Mouse (Mus musculus) kidney, postnatal 36 days (tissue): Measurements from ENCODE around the gene Ctnnd2.
"Not testable (repeated sequence)": the region's sequence is repeated elsewhere in the genome, so short reads cannot be mapped to it uniquely, and the experiment has no call there.

Experiments used
- DNase-seq, 2 experiments: peaks; one replicate each; pipeline ENCODE4 v3.0.0; 2021 to 2022; ENCODE audit warnings: mixed read lengths in 2 of 2

The Ctnnd2 gene

GRCm38 (mm10) chr15:30172391-30173281 is at the start of gene Ctnnd2:
Gene Ctnnd2 (plus strand): TSS chr15:30172593.
- DNase-seq, result peak; percentile 1 to 54

DNA sequence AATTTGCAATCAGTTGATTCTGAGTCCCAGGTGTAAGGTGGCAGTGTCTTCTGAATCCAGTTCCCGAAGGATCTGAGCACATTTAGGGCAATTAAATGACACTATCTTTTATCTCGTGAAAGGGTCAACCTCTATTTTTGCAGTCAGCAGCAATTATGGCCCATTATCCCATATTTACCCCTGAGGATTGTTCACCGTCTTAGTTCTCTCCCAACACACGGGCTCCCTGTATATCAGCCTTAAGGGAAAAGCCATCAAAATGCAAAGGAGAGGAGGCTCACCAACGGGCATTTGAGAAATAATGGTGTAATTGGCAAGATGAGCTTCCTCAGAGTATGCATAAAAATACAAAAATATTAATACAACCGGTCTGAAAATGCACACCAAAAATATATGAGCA is 41.7 kb upstream of the Ctnnd2 start:
- DNase-seq, result no peak

- DNase-seq, result not testable (repeated sequence)
These were observed 32.8 kb upstream of the Ctnnd2 start for GRCm38 (mm10) chr15:30139626-30140025.

- no peak for DNase-seq
These were observed 27.0 kb upstream of the Ctnnd2 start for GRCm38 (mm10) chr15:30145413-30145812.

DNA sequence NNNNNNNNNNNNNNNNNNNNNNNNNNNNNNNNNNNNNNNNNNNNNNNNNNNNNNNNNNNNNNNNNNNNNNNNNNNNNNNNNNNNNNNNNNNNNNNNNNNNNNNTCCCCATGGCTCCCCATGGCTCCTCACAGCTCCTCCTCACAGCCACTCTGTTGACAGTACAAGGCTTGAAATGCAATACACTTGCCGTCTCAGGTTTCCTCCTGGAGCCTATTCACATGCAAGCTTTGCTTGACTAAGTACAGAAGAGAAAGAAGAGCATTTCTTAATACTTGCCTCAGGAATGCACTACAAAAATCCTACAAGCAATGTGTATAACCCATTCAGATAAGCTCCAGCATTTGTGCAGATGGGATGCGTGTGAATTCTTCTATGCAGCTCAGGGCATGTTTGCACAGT is 20.2 kb upstream of the Ctnnd2 start:
- DNase-seq, result no peak

DNA sequence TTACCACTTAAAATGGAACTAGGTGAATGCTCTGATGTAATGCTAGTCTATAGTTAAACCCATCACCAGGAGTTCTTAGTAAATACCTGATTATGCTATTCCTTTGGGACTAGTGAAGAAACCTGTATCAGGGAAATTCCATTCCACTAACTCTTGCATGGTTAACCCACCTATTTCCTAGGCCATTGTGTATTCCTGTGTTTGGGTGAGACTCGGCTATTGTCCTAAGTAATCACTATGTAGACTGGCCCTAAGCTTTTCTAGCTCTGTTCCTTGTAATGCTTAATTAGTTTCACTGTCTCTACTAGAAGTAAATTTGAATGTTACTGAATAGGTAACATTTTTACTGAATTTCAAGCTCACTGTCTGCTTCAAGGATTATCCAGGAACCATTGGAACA is 14.4 kb upstream of the Ctnnd2 start:
- no peak for DNase-seq

DNA sequence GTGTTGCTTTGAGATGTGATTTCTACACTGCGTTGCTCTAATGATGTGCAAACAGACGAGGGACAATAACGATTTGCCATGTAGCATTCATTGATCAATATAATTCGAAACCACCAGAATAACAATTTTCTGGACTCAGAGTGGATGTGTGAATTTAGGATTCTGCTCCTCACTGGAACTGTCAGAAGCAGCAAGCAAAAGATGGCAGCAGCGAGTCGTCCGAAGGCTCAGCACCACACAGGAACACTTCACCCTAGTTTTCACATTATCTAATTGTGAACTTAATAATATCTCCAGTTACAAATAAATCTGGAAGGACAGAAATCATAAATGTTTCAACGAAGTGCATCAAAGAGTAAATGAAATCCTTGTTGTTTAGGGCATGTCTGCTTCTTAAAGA is 2.4 kb upstream of the Ctnnd2 start:
- DNase-seq, result no peak

DNA sequence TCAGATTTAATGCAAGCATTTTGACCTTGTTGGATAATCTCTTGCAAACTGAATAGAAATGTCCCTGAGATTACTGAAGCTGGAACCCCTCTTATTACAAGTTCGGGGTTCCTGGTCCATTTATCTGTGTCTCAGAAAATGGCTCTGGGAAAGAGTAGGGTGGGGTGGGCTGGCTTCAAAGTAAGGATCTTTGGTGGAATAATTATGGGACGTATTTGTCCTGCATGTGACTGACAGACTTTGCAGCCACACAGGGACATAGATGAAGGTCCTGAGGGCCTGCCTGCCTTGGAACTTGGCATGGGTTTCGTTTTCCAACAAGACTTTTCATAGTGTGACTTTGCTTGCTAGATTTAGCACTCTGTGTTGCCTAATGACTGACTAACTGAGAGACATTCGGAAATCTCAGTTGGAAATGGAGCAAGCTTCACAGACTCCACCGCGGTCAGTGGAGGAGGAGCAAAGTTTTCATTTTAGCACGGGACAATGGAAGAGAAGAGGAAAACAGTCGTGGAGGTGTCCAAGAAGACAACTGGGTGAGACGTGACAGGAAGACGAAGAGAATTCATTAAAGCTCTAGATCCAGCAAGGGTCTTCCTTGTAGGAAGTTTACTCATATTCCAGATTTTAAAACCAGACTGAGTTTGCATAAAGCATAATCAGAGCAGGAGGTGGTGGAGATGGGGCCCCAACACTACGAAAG is 749 bp upstream of the Ctnnd2 start:
- DNase-seq, result no peak

DNA sequence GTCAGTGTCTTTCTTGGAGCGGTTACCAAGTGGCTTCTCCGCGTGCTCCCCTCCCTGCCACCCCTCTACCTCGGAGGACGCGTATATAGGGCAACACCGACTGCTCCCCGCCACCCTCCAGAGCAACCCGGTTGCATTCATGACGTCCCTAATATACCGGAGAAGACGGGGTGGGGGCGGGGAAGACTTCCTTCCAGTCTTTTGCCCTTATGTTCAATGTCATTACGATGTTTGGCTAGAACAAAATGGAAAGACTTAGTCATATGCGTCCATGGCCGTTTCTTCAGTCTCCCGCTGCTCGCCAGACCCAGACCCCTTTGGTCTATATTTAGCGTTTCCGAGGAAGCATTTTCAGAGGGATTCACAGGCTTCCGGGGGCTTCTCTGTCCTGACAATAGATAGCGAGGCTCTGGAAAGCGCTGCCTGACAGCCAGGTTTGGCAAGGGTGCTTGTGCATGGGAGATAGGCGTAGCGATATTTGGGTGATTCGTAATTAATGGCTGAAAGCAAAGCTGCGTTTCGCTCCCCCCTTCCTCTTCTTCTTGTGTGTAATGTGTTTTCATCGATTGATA is 1.1 kb downstream of the Ctnnd2 start:
- no peak for DNase-seq

GRCm38 (mm10) chr15:30174321-30174720 is 1.9 kb downstream of the Ctnnd2 start:
- DNase-seq, result no peak

- no peak for DNase-seq
These were observed 11.6 kb downstream of the Ctnnd2 start for GRCm38 (mm10) chr15:30184020-30184419.

DNA sequence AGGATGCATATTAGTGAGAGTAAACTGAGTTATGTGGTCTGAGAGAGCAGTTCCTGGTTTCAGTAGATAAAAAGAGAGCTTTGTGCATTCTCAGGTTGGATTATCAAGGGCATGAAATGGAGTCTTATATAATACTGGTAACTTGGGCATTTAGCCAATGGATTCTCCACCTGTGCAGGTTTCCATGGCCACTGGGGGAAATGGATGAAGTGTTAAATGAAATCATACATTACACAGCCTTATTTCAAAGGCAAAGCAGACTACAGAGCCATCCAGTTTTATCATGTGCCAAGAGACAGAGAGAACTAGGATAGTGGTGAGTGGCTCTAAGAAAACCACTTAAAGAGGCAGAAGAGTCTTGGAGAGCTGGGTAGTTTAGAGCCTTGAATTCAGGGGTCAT is 18.5 kb downstream of the Ctnnd2 start:
- no peak for DNase-seq

DNA sequence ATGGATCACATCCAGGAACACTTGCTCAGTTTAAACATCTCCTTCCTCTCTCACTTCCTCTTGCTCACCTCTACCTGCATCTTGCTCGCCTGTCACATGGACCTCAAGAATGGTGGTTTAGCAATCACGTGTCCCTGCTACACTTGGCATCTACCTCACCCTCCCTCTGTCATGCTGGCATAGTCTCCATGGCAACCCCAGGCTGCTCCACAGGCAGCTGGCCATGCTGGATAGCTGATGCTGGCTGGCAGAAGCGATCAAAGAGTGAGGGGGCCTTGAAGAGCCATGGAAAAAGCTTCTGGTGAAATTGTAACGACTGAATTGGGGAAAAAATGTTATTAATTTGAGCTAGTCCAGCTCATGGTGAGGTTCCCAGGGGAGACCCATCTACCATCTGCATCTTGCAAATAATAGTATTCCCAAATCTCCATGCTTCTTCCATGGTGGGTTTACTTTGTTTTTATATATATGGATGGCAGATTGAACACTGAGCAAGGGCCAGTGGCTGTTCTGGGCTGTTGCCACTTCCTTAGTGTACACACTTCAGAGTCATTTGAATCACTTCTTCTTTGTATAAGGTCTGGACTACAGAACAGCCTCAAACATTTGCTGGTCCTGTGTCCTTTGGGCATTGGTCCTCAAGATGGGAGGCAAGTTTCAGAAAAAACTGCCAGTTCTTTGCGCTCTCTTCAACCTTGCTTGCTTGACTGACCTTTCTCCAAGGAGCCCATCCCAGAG is 19.7 kb downstream of the Ctnnd2 start:
- DNase-seq, result no peak

- no peak for DNase-seq
These were observed 26.0 kb downstream of the Ctnnd2 start for GRCm38 (mm10) chr15:30198429-30198828.

- no peak for DNase-seq
These were observed 27.4 kb downstream of the Ctnnd2 start for GRCm38 (mm10) chr15:30199785-30200184.

DNA sequence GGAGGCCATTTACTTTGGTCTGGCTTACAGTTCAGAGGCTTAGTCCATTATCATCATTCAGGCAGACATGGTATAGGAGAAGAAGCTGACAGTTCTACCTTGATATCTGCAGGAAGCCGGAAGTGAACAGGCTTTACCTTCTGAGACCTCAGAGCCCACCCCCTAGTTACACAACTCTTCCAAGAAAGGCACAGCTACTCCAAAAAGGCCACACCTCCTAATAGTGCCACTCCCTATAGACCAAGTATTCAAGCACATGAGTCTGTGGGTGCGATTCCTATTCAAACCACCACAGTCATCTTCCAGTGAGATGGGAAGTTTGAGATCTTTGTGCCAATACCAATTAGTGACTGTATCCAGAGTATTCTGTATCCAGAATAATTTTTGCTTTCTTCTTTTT is 28.8 kb downstream of the Ctnnd2 start:
- no peak for DNase-seq

DNA sequence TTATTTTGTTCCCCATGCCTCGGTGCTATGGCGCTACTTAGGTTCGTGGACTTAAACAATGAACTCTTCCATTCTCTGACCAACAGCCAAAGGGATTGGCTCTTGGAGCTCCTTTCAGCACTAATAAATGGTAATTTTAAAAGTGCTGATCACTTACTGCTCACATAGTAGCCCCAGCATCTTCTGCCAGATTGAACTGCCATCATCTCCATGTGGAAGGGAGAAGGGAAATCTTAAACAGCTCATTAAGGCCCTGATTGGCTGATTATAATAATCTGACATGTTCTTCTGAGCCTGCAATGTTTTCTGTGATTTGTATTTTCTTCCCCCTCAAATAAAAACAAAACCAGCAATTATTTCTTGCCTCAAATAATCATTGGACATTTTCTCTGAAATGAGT is 29.2 kb downstream of the Ctnnd2 start:
- no peak for DNase-seq

- no peak for DNase-seq
These were observed 40.4 kb downstream of the Ctnnd2 start for GRCm38 (mm10) chr15:30212746-30213145.

DNA sequence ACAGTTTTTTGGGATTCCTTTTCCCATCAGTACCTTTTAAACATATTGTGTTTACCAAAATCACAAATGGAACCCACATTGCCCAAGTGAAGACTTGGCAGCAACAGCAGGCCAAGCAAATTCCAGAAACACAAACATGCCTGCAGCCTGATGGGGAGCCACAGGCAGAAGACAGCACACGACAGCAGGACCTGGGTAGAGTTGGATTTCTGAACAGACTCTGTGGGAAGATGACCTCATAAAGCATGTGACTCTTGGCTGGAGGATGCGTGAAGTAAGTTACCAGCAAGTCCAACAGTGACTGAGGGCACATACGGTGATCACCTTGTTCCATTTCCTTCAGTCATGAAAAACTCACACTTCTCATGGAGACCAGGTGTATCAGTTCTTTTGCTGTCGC is 43.5 kb downstream of the Ctnnd2 start:
- DNase-seq, result no peak

DNA sequence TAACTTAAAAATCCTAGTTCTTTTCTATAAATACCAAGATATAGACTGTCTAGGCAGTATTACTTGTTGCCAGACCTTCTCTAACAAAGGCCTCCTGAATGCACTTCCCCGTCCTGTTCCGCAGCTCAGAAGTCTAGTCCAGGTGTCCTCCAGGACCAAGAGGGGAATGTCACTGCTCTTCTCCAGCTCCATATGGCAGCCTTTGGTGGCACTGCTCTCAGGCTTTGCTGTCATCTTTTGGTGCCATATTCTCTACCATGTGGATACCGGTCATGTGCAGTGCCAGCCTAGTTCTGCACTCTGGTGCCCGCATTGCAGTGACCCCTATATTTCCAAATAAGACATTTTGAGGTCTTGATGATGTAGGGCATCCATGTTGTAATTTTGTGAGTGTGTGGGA is 56.7 kb downstream of the Ctnnd2 start:
- no peak for DNase-seq

GRCm38 (mm10) chr15:30235210-30236034 is 63.0 kb downstream of the Ctnnd2 start:
- no peak for DNase-seq

- DNase-seq, result no peak
These were observed 68.5 kb downstream of the Ctnnd2 start for GRCm38 (mm10) chr15:30240881-30241280.
